Mouse (Mus musculus) monocyte, adult 2 months (primary cell): Measurements from ENCODE around the gene Mavs.

ENCODE experiments used
- DNase-seq, 2 experiments: peaks; one replicate each; pipeline ENCODE4 v3.0.0; 2022; ENCODE audit warnings: low spot score in 2 of 2, low read depth in 1 of 2

Gene Mavs

GRCm38 (mm10) chr2:131261481-131262212 lies 27.8 kb downstream of the Mavs start:
- DNase-seq = no peak

- peak; percentile 88 to 89 for DNase-seq
Observed at GRCm38 (mm10) chr2:131262213-131262672, 28.4 kb downstream of the Mavs start, which contains the start of gene Pank2. TSS of gene Pank2 (plus strand) at chr2:131262495.

- DNase-seq = no peak
Observed at GRCm38 (mm10) chr2:131262680-131263670, 29.1 kb downstream of the Mavs start.

GRCm38 (mm10) chr2:131264027-131264426 lies 30.2 kb downstream of the Mavs start:
- DNase-seq = no peak

GRCm38 (mm10) chr2:131265056-131265455 lies 31.2 kb downstream of the Mavs start:
- no peak for DNase-seq

GRCm38 (mm10) chr2:131275493-131275892 lies 41.6 kb downstream of the Mavs start:
- no peak for DNase-seq

GRCm38 (mm10) chr2:131276722-131277121 lies 42.9 kb downstream of the Mavs start:
- DNase-seq = no peak

- DNase-seq = no peak
Observed at GRCm38 (mm10) chr2:131281596-131281995, 47.7 kb downstream of the Mavs start.

- DNase-seq = no peak
Observed at GRCm38 (mm10) chr2:131286276-131286675, 52.4 kb downstream of the Mavs start.

GRCm38 (mm10) chr2:131290669-131291068 lies 56.8 kb downstream of the Mavs start:
- no peak for DNase-seq

GRCm38 (mm10) chr2:131296746-131297261 lies 62.9 kb downstream of the Mavs start:
- no peak for DNase-seq
